Mouse (Mus musculus) brain, embryonic 14.5 days (tissue): ENCODE measurements around the gene 1700069L16Rik.

ENCODE experiments used
- CTCF ChIP-seq: fragments of 200-500 bp; IDR thresholded peaks from 2 replicates; pipeline ENCODE4 v1.5.1; 2012; ENCODE audit warnings: inconsistent platforms, mild to moderate bottlenecking, moderate library complexity, borderline replicate concordance; ENCODE audit not compliant: insufficient read depth, insufficient read length; ENCODE audit errors: extremely low read depth
- POLR2A ChIP-seq: fragments of 200-500 bp; IDR thresholded peaks from 2 replicates; pipeline ENCODE4 v1.6.1; 2012; ENCODE audit warnings: mild to moderate bottlenecking, inconsistent platforms, borderline replicate concordance; ENCODE audit not compliant: poor library complexity, insufficient read depth, insufficient read length, severe bottlenecking; ENCODE audit errors: extremely low read depth

GRCm38 (mm10) chr5:113772905-113773519 lies 48.4 kb upstream of the 1700069L16Rik start:
- TF ChIP-seq POLR2A (no peak), CTCF (no peak)
